Mouse (Mus musculus): ENCODE data around the gene Susd4.
A peak's percentile ranks its signal among the peaks of the same experiment; 100 is the strongest.

Gene Susd4

DNA sequence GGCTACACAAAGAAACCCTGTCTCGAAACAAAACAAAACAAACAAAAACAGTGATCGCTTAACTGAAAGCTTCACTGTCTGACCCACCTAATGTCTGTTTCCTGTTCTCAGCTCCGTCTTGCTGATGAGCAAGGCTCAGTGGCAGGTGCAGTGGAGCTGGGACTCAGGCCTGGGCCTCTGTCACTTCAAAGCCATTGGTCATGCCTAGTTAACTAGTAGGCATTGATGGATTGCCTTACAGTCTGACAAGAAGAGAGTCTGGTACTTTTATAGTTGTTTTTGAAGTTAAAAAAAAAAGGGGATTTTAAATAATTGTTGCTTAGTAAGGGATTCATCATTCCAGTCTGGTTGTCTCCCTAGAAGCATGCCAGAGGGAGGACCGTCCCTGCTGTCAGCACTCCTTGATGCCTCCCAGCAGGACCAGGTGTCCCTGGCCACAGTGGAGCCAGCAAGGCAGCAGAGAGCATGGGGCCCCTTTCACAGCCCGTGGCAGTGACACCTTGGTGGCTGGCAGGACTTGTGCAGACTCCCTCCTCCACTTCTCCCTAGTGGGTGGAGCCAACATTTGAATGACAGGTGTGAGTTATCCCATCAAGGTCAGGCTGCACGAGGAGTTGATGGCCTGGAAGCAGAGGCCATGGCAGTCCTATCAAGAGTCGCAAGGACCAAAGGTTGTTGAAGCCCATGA is 98.2 kb downstream of the Susd4 start:
- peak in 1 of 2 experiments; percentile 37 for DNase-seq

DNA sequence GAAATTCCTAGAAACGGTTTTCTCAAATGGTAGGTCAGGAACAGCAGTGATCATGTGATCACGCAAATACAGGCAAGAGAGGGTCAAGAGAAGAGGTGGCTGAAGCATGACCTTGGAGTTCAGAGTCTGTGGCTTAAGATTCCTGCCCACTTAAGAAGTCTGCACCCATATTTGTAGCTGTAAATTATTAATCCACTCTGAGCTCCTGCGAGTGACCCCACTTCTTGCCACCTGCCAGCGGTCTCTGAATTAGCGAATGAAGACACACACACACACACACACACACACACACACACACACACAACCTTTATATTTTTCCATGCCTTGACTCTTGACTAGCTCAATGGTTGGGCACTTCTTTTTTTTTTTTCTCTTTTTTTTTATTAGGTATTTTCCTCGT is 99.7 kb downstream of the Susd4 start:
- DNase-seq, result peak in 1 of 2 experiments; percentile 34

DNA sequence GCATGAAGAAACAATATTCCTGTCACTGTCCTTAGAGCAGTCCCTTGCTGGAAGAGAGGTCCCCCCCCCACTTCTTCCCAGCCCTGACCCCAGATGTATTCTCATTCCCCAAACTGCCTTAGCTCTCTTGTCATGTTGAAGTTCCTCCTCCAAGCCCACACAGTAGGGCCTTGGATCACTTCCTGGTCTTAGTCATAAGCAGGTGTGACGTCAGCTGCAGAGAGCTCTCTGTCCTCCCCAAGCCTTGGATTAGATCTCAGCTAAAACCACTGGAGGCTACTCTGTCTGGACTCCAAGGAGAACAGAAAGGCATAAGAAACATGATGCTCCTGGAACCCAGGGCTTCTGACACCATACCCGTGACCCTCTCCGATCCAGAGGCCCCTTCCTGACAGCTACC is 104.2 kb downstream of the Susd4 start:
- DNase-seq, result no peak

DNA sequence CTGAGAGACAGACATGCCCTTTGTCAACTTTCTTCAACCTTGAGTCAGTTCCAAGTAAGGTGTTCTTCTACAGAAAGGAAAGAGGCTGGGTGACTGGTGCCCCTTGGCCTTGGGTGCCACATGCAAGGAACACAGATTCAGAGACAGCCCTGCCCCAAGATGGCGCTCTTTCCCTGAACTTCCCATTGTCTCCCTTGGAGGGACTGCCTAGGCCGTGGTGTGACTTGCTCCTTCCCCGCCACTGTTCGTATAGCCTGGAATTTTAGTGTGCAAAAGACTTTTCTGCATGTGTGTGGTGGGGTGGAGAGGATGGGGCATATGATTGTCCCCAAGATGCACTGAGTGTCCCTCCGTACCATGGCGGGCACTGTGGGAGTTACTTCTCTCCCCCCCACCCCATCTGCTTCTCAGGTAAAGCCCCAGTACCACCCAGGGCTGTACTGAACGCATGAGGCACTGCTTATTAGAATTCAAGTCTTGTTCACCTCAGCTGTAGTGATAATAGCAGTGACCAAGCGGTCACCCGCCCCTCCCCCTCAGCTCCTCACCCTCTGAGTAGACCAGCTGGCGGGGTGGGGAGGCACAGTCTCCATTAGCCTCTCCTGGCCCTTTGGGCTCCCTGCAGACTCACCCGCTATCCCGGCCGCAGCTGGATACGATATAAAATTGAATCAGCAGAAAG is 104.9 kb downstream of the Susd4 start:
- peak; percentile 36 to 54 for DNase-seq

DNA sequence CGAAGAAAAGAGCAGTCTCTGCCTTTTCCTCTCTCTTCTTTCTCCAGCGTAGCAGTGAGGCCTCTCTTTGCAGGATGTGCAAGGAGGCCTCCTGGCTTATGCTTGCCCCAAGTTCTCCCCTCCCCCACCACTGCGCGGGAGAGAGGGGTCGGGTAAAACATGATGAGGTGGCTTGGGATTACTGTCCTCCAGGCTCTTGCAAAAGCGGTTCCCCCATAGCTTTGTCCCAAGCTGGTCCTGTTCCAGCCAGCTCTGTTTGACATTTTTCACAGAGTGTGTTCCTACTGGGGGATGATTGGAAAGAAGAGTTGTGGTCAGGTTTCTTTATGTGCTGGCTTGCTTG is 105.4 kb downstream of the Susd4 start:
- DNase-seq, result no peak

DNA sequence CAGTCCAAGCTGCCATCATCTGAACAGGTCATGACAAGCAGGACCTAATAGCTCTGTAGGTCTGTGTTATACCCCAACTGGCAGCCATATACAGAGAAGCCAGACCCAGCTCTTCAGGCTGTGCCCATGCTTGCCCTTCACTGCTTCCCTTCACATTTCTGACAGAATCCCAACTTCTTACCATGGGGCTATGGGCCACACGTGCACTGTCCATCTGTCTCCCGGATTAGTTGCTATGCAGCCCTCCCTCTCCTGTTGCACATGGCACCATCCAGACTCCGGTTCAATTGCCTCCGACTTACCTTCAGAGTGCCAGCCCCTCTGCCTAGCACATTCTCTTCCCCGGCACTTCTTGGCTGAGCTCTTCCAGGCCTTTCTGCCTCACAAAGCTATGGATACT is 114.5 kb downstream of the Susd4 start:
- DNase-seq, result no peak

DNA sequence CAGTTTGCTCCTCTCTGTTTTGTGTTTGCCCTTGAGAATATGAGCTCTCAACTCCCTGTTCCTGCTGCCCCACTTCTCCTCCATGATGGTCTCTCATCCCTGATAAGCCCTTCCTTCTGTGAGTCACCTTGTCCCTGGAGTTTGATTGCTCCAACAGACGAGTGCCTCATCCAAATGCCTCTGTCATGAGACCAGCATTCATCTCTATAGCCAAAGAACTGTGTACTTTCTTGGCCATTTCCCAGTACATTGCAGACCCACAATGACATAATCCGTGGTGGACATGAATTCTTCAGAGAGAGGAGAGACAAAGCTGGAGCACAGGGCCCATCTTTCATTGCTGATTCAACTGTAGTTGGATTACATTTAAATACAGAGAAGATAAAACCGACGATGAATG is 115.1 kb downstream of the Susd4 start:
- no peak for DNase-seq

DNA sequence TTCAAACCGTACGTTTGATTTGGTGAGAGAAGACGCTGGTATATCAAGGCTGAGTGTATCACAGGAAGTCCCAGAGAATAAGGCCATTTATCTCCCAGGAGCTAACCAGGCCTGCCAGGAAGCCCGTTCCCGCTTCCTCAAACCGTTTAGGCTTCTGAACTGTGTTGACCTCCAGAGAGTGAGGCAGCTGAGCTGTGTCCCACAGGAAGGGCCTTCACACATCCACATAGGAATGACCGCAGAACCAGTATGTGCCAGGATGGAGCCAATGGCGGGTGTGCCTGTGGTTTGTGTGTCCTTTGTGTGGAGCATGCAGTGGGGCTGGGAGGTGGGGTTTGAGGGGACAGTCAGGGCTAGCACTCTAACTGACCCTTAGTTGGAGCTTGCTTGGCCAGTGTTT is 117.6 kb downstream of the Susd4 start:
- no peak for DNase-seq

DNA sequence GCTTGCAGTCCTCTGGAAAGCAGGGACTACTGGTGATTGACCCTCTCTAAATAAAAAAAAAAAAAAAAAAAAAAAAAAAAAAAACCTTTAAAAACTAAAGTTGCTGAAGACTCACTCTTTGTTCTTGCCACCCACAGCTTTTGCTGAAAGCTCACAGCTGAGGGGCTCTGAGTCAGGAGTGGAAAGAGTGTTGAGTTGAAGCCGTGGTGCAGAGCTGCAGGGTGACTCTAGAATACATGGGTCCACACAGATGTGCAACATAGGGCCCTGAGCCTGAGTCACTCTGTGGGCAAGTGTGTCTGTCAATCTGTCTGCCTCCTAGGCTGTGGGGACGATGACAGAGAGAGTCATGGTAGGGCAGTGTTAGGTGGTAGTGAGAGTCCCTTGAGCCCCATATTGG is 119.0 kb downstream of the Susd4 start:
- DNase-seq, result no peak

DNA sequence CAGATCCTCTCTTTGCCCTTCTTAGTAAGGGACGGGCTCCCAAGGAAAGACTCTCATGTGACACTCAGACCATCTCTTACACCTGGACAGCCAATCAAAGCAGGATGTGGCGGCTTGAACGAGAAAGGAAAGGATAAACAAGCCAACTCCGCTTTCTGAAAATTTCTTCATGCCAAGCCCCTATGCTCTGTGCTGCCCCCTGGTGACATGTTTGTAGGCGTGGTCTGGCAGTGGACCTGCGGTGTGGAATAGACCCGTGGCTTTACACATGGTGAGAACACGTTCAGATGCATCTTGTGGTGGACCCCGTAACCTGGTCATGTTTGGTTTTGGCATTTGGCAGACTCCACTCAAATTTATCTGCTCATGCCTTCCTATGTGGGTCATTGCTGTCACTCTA is 132.0 kb downstream of the Susd4 start:
- peak; percentile 81 for DNase-seq

DNA sequence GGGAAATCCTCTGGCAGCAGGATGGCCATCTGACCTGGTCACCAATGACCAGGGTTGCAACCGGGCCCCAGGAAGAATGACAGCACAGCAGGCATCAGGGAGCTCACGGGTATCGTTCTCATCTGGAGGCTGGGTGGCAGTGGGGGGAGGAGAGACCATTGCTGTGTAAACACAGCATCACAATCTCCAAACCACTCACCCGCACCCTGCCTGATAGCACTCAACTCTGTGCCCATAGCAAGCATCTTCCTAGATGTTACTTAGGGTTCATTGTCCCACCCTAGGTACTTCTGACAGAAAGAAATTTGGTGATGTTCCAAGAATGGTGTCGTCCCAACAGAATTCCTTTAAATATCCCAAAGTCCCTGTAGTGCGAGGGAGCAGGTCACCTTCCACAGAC is 133.4 kb downstream of the Susd4 start:
- DNase-seq, result no peak

DNA sequence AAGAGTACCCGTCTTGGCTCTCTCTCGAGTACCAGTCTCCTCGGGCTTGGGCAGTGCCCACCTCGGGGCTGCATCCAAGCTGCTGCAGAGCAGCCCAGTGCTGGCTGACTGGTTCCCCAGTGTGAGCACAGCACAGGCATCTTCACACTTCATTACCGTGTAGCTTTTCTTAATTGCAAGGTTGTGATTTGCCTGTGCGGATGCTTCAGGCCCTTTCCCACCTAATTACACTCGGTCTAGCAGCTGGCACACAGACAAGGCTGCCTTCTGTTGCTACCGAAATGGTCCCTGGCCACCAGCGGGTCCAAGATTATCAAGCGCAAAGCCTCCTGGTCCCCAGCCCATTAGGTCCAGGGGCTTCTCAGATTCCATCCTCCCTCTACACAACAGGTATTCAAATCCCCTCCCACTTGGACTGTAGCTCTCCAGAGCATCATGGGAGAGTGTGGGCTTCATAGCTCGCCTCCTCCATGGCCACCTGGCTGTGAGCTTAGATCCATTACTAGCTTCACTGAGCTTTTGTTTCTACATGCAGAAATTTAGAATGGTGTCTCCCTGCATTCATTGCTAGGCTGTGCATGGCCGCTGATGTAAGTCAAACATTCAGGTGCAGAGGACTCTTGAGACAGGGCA is 134.0 kb downstream of the Susd4 start:
- DNase-seq, result peak in 1 of 2 experiments; percentile 13

DNA sequence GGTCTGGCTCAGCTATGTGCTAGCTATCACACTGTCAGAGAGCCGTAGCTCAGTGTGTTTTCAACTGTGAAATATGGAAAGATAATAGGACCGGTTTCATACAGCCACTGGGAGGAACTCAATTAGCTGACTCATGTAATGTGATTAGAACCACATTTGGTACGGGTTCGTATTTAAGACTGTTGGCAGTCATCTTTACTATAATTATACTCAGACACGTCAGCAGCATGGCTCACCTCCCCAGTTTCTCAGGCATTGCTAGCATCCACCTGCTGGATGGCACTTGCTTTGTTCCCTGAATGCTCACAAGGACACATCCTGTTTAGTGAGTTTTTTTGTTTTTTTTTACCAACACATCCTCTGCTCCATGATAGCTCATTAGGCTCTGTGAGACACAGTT is 138.4 kb downstream of the Susd4 start:
- no peak for DNase-seq

DNA sequence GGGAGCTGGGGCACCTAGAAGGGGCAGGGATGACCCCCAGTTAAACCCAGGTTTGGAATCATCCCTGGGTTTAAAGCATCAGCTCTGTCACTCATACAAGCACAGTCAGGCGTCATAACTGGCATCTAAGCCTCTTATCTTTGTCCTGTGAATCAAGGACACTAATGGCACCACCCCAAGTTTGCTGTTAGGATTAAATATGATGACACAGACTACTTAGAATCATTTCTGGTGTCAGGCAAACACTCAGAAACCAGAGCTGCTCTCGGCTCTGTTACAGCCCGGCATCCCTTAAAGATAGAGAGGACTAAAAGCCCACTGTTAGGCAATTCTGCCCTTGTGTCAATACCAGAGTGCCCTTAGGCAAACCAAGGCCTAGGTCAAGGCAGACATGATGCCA is 139.2 kb downstream of the Susd4 start:
- no peak for DNase-seq

DNA sequence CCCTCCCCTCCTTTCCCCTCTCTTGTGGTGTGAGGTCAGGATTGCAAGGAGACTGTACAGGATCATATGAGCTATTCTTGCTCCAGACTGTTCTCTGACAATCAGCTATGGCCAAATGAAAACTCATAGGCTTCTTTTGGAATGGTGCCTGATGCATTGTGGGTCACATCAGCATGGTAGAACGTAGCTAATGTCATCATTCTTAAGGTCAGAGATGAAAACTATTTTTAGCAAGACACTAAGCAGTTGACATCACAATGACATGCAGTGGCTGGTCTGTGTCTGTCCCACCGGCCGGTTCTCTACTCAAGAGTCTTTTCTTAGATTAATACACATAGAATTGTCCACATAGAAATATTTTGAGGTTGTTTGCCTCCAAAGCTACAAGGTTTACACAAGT is 142.0 kb downstream of the Susd4 start:
- no peak for DNase-seq

DNA sequence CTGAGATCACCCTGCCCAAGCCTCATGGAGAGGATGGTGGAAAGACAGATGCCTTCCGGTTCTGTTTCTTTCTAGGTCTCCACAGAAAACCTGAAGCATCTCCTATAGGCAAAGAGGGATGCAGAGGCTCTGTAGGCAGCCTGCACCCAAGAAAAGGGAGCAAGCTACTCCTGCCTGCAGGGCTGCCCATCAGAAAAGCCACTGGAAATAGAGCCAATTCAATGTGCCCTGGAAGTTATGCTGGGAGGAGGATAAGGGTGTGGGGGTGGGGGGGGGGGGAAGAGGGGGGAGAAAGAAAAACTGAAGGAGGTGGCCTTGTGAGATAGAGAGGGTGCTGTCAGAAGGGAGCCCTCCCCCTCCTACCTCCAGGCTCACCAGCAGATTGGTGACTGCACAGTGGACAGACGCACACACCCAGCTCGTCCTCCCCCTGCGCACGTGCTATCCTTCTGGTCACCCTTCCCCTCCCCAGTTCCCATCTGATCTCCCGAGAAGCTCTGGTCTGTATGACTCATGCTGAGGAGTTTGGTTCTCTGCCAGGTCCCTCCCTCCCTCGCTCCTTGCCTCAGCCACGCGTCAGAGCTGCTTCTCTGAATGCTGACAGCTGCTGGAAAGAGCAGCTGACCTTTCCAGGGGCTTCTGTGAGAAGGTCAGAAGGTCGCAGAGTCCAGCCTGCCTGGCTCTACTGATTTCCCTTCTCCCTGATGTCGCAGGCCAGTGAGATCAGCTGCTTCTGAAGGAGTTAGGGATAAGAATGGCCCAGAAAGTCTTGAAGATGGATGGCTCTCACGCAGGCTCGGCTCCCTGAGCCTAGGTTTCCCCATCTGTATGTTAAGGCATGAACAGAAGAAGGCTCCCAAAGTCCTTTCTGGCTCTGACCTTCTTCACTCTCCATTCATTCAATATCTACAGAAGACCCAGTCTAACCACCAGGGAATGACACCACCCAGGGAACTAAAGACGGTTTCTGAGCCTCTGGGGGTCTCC is 144.7 kb downstream of the Susd4 start:
- DNase-seq, result peak; percentile 93 to 96

DNA sequence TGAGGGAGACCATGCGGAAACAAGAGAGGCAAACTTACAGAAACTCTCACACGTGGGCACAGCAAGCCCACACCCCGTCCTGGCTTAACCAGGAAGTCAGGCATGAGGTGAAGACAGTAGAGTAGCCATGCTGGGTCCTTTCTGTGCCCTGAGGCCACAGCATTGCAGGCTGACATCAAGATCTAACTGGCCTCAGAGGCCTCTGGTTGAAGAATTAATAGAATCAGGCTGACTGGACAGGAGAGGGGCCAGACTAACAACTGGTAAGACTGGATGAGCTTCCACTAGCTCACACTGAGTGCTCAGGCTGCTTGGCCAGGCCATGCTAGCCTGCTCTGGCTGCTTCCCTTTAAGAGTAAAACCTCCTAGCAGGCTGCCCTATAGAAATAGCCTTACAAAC is 145.4 kb downstream of the Susd4 start:
- no peak for DNase-seq

DNA sequence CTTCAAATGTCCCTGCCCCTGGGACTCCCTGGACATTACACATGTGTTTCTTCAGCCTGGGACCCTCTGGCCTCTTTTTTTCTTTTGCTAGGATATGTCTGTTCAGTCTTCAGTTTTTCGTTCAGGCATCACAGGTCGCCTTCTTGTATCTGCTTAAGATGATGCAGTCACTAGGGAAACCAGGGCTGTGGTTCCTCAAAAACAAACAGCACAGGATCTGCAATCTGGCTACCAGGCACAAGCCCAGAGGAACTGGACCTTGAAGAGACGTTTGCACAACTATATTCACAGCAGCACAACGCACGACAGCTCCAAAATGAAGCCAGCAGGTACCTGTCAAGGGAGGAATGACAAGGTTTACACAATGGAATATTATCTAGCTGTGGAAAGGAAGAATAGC is 145.9 kb downstream of the Susd4 start:
- DNase-seq, result no peak

DNA sequence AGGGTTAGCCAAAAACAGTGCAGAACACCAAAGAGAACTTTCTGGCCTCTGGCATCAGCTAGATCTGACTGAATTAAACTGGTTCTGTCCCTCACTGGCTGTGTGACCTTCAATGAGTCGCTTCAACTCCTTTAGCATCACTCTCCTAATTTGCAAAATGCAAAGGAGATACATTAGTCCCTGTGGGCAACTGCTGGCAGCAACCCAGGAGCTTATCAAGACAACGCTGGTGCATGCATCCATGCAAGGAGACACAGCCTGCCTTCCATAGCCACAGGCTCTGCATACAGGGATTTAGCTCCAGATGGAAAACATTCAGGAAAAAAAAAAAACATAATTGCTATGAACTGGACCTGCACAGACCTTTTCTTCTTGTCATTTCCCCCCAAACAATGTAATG is 148.9 kb downstream of the Susd4 start:
- DNase-seq, result no peak

DNA sequence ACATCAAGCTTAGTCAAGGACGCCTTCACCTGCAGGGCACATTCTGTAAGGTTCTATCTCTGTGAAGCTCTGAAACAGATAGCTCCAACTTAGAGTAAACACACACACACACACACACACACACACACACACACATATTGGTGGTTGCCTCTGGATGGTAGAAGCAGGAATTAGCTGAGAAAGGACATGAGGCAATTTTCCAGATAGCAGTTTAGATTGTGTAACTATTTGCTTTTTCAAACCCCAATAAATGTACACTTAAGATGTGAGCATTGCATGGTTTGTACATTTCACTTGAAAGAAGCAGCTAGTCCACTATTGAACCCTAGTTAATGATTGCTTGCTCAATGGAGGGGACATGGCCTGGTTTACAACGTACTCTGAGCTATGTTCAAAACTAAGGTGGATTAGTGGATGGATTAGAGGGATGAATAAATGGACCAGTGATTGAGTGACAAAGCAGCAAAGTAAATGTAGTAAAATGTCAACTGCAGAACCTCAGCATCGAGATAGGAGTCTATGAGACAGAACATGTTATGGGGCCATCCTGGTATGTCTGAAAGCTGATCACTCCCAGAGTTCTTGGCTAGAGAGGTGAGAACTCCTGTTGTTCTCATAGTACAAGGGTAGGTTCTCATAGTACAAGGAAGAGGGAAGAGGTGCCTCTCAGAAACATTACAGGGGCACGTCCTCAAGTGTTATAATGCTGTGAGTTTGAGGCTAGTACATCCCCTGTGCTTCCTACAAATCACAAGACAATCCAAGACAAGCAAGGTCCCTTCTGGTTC is 150.7 kb downstream of the Susd4 start:
- DNase-seq, result no peak

DNA sequence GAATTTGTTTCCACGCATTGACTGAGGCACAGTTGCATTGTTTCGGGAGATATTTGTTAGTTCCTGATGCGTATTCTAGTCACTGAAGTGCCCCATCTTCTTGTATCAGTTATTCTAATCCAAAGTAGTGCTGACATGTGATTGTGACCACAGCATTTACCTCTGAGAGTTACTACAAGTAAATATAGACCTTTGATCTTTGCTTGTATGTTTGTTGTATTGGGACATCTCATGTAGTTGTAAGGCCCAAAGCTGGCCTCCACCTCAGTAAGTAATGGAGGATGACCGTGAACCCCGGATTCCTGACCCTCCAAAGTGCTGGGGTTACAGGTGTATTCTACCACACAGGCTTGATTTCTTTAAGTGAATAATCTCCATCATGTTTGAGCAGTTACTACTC is 152.5 kb downstream of the Susd4 start:
- DNase-seq, result no peak

DNA sequence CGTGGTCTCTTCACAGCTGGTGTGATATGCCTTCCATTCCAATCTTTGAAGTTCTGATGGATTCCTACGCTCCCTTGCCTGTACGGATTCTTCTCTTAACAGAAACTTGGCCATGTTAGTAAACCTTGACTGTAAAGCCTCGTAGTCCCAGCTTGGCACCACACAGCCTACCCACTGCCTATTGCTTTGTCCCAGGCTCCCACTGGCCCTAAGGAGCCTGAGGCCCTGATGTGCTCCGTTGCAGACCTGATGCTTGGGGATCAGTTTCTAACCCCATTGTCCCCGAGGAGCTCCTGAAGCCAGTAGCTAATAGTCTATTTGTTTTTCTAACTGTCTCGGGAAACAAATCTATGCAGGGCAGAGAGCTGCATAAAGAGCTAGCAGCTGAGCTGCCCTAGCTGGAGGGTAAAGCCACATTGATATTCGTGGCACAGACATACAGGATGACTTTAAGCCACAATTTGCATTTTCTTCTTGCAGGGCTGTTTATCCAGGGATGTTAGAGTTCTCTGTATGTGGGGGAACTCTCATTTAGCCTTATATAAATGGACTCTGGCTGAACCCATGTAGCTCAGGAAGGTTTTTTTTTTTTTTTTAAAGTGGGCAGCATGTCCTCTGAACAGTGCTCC is 155.2 kb downstream of the Susd4 start:
- no peak for DNase-seq

All from kidney, postnatal 4 days (tissue).